Mouse (Mus musculus) fat pad, adult 2 months (tissue): Measurements from ENCODE around the gene Tmem182.
A peak's percentile ranks its signal among the peaks of the same experiment; 100 is the strongest.

Experiments
- DNase-seq: peaks from one replicate; pipeline ENCODE4 v3.0.0-alpha.2; 2011; ENCODE audit warnings: low read depth, low spot score; ENCODE audit errors: extremely low read depth

The Tmem182 gene

GRCm38 (mm10) chr1:40797348-40797747 lies 8.1 kb upstream of the Tmem182 start:
- DNase-seq: no peak

- no peak for DNase-seq
Observed at GRCm38 (mm10) chr1:40799121-40799520, 6.3 kb upstream of the Tmem182 start.

GRCm38 (mm10) chr1:40800908-40801307 lies 4.5 kb upstream of the Tmem182 start:
- DNase-seq: no peak

- DNase-seq: no peak
Observed at GRCm38 (mm10) chr1:40802759-40803158, 2.6 kb upstream of the Tmem182 start.

- no peak for DNase-seq
Observed at GRCm38 (mm10) chr1:40804118-40804517, 1.3 kb upstream of the Tmem182 start.

- DNase-seq: no peak
Observed at GRCm38 (mm10) chr1:40805891-40806290, 490 bp downstream of the Tmem182 start.

GRCm38 (mm10) chr1:40808643-40809042 lies 3.2 kb downstream of the Tmem182 start:
- no peak for DNase-seq

- DNase-seq: no peak
Observed at GRCm38 (mm10) chr1:40815071-40815845, 9.9 kb downstream of the Tmem182 start.

GRCm38 (mm10) chr1:40824517-40824916 lies 19.1 kb downstream of the Tmem182 start:
- DNase-seq: no peak

GRCm38 (mm10) chr1:40824936-40825335 lies 19.5 kb downstream of the Tmem182 start:
- DNase-seq: no peak

- no peak for DNase-seq
Observed at GRCm38 (mm10) chr1:40825826-40826225, 20.4 kb downstream of the Tmem182 start.

- peak; percentile 67 for DNase-seq
Observed at GRCm38 (mm10) chr1:40829213-40829914, 24.0 kb downstream of the Tmem182 start.

- DNase-seq: no peak
Observed at GRCm38 (mm10) chr1:40830712-40831507, 25.5 kb downstream of the Tmem182 start.

GRCm38 (mm10) chr1:40835468-40835867 lies 30.1 kb downstream of the Tmem182 start:
- DNase-seq: no peak

GRCm38 (mm10) chr1:40840605-40841004 lies 35.2 kb downstream of the Tmem182 start:
- DNase-seq: no peak

GRCm38 (mm10) chr1:40841032-40841761 lies 35.8 kb downstream of the Tmem182 start:
- DNase-seq: no peak

GRCm38 (mm10) chr1:40844616-40845015 lies 39.2 kb downstream of the Tmem182 start:
- no peak for DNase-seq

- DNase-seq: no peak
Observed at GRCm38 (mm10) chr1:40847196-40847938, 42.0 kb downstream of the Tmem182 start.

GRCm38 (mm10) chr1:40851286-40851685 lies 45.9 kb downstream of the Tmem182 start:
- no peak for DNase-seq

GRCm38 (mm10) chr1:40855268-40855667 lies 49.9 kb downstream of the Tmem182 start:
- no peak for DNase-seq
